Mouse (Mus musculus) thymus, adult 2 months (tissue): Measurements from ENCODE around the gene Wfdc17. TPM values are rescaled to one million over a fixed set of nuclear protein-coding genes. Genes with fewer than 3 reads are reported as not detected.

Experiments used
- DNase-seq: peaks from one replicate; pipeline ENCODE4 v3.0.0; 2021
- H3K27ac ChIP-seq: fragments of 200-500 bp; 2 replicates; pipeline ENCODE4 v1.5.1; 2012; ENCODE audit warnings: low read length, control low read depth; ENCODE audit not compliant: control insufficient read depth, insufficient read depth
- H3K27me3 ChIP-seq: fragments of 200-500 bp; 2 replicates; pipeline ENCODE4 v1.6.1; 2012; ENCODE audit warnings: mild to moderate bottlenecking, low read length, moderate library complexity, mixed read lengths; ENCODE audit not compliant: control insufficient read depth, insufficient read depth
- H3K36me3 ChIP-seq: fragments of 200-500 bp; 2 replicates; pipeline ENCODE4 v1.6.1; 2012; ENCODE audit warnings: mild to moderate bottlenecking, low read length, moderate library complexity; ENCODE audit not compliant: control insufficient read depth, insufficient read depth
- H3K4me1 ChIP-seq: fragments of 200-500 bp; replicated peaks from 2 replicates; pipeline ENCODE4 v1.6.1; 2012; ENCODE audit warnings: low read length; ENCODE audit not compliant: control insufficient read depth, insufficient read depth
- H3K4me3 ChIP-seq: fragments of 200-500 bp; 2 replicates; pipeline ENCODE4 v1.5.1; 2012; ENCODE audit warnings: mild to moderate bottlenecking, low read length, control low read depth, moderate library complexity; ENCODE audit not compliant: control insufficient read depth, insufficient read depth
- CTCF ChIP-seq: fragments of 200-500 bp; IDR thresholded peaks from 2 replicates; pipeline ENCODE4 v1.5.1; 2012; ENCODE audit warnings: mild to moderate bottlenecking, control low read depth, low read length, moderate library complexity, borderline replicate concordance; ENCODE audit not compliant: control insufficient read depth, poor library complexity, insufficient read depth; ENCODE audit errors: extremely low read depth
- POLR2A ChIP-seq: fragments of 200-500 bp; IDR thresholded peaks from 2 replicates; pipeline ENCODE4 v1.6.1; 2012; ENCODE audit warnings: mild to moderate bottlenecking, low read length, control low read depth, moderate library complexity; ENCODE audit not compliant: control insufficient read depth, poor library complexity, insufficient read depth; ENCODE audit errors: extremely low read depth
- WGBS: fragments of 180-500 bp; shearing (Covaris S2); methylation state at CpG from one replicate; pipeline ENCODE4 v1.1.7; 2018; 5-methylcytosine and 5-hydroxymethylcytosine counted together
- polyA plus RNA-seq: library from polyadenylated mRNA; depleted of rRNA; stranded (reverse); fragments of >200 nt; gene quantifications from 2 replicates; pipeline ENCODE4 v1.2.3, GENCODE M21; 2012

The Wfdc17 gene
- polyA plus RNA-seq, 1 experiment: 44.4 TPM

DNA sequence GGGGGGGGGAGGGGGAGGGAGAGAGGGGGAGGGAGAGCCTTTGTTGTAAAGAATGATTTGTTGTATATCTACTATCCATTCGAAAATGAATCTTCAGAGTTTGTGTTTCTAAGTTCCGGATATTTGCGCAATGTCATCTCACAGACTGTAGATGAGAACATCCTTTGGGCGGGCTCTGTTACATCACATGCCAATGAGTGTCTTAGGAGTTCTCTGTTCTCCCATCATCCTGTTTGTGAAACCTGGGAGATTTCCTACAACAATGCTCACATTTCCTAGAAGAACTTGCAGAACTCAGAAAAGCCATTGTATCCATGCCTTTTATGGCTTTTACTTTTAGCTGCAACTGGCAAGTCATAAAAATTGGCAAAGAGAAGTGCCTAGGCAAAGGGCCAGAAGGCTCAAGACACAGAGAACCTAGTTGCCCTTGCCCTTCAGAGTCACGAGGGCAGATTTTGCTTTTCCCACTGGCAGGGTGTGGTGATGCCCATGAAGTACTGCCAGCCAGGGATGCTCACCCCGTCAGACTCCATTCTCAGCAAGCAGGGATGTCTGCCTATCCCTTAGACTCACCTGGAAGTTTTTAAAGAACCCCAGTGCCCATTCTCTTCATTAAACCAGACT lies 13.4 kb downstream of the Wfdc17 start:
- DNase-seq: no peak
- H3K4me3 ChIP-seq: no peak overlapping the region
- no peaks in the 10 kb centered on the region for H3K4me1 ChIP-seq
- WGBS: 89% methylated on average over 6 of the region's 6 CpGs
- TF ChIP-seq POLR2A (no peak), CTCF (no peak)
- H3K27ac ChIP-seq: no peak overlapping the region
- no peaks in the 10 kb centered on the region for H3K36me3 ChIP-seq
- no peaks in the 10 kb centered on the region for H3K27me3 ChIP-seq

DNA sequence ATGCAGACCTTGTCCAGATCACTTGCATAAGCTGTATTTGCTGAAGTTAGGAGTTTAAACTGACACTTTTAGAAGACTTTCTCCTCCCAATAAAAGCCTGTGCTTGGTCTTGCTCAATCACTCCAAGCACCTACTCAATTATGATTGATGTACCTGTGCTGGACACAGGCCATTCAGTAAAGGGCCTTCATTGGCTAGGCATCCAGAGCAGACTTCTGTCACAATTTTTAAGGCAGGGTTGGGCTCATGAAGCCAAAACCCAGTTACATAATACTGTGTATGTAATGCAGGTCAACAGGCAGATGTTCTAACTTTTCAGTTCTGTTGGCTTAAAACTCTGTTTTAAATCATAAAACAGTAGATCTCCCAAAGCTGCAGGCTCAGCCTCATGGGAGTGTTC lies 17.0 kb downstream of the Wfdc17 start:
- H3K36me3 ChIP-seq: no peaks in the 10 kb centered on the region
- H3K27ac ChIP-seq: no peak overlapping the region
- no peak for DNase-seq
- H3K4me3 ChIP-seq: no peak overlapping the region
- TF ChIP-seq CTCF: no peak
- no peak for TF ChIP-seq POLR2A
- no peaks in the 10 kb centered on the region for H3K27me3 ChIP-seq
- H3K4me1 ChIP-seq: no peaks in the 10 kb centered on the region

DNA sequence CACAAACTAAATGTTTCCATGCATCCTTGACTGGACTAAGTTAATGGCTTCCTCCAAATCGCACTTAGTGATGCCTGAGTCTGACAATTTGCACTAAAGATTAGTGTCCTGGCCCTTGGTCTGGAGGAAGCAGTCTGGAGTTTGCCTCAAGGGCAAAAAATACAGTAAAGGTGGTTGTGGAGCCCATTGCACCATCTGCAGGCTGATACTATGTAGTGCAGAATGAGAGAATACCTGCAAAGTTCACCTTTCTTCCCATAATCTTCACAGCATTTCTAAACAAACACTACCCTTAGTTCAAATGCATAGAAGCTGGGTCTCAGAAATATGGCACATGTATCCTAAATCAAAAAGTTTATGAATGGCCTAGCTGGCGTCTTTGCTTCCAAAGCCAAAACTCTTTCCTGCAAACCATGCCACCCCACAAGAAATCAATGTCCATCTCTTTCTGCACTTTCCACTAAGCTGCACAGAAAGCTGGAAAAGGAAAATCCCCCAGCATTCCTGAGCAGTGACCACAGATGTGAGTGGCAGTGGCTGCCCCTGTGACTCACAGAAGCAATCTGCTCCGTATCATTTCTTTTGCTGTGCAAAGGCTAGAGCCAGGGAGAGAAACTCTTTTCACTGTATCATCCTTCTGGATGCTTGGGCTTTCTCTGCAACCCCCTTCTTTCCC lies 25.1 kb downstream of the Wfdc17 start:
- Histone ChIP-seq H3K27ac (no peak overlapping the region), H3K4me3 (no peak overlapping the region), H3K36me3 (no peaks in the 10 kb centered on the region), H3K4me1 (no peaks in the 10 kb centered on the region), H3K27me3 (no peaks in the 10 kb centered on the region)
- peak; percentile 6 for DNase-seq
- WGBS: 61% methylated on average over 3 of the region's 3 CpGs
- TF ChIP-seq CTCF (no peak), POLR2A (no peak)

GRCm38 (mm10) chr11:83731116-83731515 lies 27.3 kb downstream of the Wfdc17 start:
- TF ChIP-seq CTCF: no peak
- no peak for TF ChIP-seq POLR2A
- DNase-seq: no peak
- Histone ChIP-seq H3K4me1 (no peaks in the 10 kb centered on the region), H3K36me3 (no peaks in the 10 kb centered on the region), H3K4me3 (no peak overlapping the region), H3K27ac (no peak overlapping the region), H3K27me3 (no peaks in the 10 kb centered on the region)
- WGBS: 97% methylated on average over 1 of the region's 1 CpGs

DNA sequence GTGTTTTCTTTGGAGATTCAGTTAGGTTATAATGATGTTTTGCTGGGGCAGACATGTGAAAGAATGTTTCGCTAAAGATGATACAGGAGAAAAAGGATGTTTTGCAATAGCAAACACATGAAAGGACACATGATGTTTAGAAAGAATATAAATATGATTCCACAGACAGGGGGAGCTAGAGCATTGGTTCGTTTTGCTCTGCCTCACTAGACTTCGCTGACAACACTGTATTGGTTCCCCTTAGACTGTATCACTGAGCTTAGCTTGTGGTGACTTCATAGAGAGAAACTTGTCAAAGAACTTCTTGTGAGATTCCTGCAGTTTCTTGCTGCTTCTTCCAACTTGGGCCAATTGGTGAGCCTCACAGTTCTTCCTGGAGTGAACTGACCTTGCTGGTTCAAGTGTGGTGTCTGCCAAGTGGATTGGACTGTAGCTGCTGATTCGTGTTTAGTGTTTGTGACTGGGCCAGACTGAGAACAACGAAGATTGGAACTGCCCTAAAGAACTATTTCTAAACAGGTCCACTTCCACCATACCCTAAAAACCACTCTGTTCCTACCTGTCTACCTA lies 29.4 kb downstream of the Wfdc17 start:
- Histone ChIP-seq H3K4me1 (no peaks in the 10 kb centered on the region), H3K4me3 (no peak overlapping the region), H3K27me3 (no peaks in the 10 kb centered on the region), H3K27ac (no peak overlapping the region), H3K36me3 (no peaks in the 10 kb centered on the region)
- 87% methylated on average over 5 of the region's 5 CpGs for WGBS
- no peak for TF ChIP-seq CTCF
- TF ChIP-seq POLR2A: no peak
- DNase-seq: no peak

- Histone ChIP-seq H3K36me3 (no peaks in the 10 kb centered on the region), H3K4me3 (no peak overlapping the region), H3K4me1 (no peaks in the 10 kb centered on the region), H3K27ac (no peak overlapping the region), H3K27me3 (no peaks in the 10 kb centered on the region)
- 40% methylated on average over 1 of the region's 1 CpGs for WGBS
- TF ChIP-seq CTCF (no peak), POLR2A (no peak)
- DNase-seq: no peak
Measured at GRCm38 (mm10) chr11:83734215-83734614, 30.4 kb downstream of the Wfdc17 start.
